ENCODE assay signal across 14 mouse cellular contexts in the genomic region with DNA sequence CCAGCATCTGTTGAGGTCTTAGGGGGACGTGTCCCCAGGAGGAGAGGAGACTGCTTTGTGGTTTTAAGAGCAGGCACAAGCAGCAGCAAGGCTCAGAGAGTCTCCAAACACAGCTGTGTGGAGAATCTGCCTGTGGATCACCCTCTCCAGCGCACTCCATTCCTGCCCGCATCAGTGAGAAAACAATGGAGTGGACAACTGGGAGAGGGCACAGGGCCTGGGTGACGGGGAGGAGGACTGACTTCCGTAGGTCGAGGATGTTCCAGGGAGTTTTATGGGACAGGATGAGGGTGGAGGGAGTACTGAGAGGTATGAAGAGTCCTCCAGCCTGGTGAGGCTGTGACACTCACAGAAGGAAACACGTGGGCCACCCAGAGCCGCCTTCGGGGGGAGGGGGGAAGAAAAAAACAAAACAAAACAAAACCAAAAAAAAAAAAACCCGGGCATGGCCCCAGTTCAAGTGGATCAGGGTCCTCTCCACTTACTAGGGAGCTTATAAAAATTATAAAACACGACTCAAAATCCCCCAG. TPM values are rescaled to one million over a fixed set of nuclear protein-coding genes. Genes with fewer than 3 reads are reported as not detected.
DNase-seq lines count a peak whose midpoint lies in the region; ATAC-seq and TF ChIP-seq lines count a peak whose summit lies in the region.
"Had no signal": no experiment of that assay in that cellular context is flagged by ENCODE, and none has a peak within 500 bp of the region (broad histone marks: within the 10 kb centered on the region; RNA-seq: fewer than 3 reads in every experiment).

No protein-coding gene starts in this region.

- no peak for TF ChIP-seq CTCF in heart, adult 2 months (IDR thresholded peaks at IDR 0.05)
- no peak for TF ChIP-seq CTCF in gastrocnemius, adult 2 months (IDR thresholded peaks at IDR 0.05)

- intact Hi-C loops in heart, adult 2 months (cut with DNase I) = no loop called here
- intact Hi-C loops in gastrocnemius, adult 2 months (cut with DNase I) = no loop called here

- DNase-seq in heart, adult 2 months = no peak
- DNase-seq in A20 (ENCODE audit: low read depth, low spot score) = peak; percentile 12
- peak; percentile 38 for DNase-seq in splenic B cell, adult 2 months (ENCODE audit: low read depth, low spot score)
- DNase-seq in gastrocnemius, adult 2 months = no peak
- DNase-seq in kidney, adult 18-20 months = no peak
- DNase-seq: cerebellum, adult 18-20 months; kidney, postnatal 14 days; right cerebral cortex, postnatal 4 days had no signal

- TF ChIP-seq POLR2A in heart, adult 2 months (IDR thresholded peaks at IDR 0.05; ENCODE audit: insufficient read depth, low read depth, low read length) = no peak

- peaks cover 48% of the 10 kb centered on the region for H3K4me1 ChIP-seq in heart, embryonic 13.5 days
- H3K4me1 ChIP-seq in heart, adult 2 months (ENCODE audit: control insufficient read depth, insufficient read depth, low read length) = no peaks in the 10 kb centered on the region; the same call in 1 of the 2 replicates

- no peaks in the 10 kb centered on the region for H3K27me3 ChIP-seq in heart, embryonic 13.5 days (replicated peaks)
- H3K27me3 ChIP-seq in heart, adult 2 months (ENCODE audit: control insufficient read depth, insufficient read depth, low read length) = no peaks in the 10 kb centered on the region
- no peaks in the 10 kb centered on the region; the same call in 1 of the 2 replicates for H3K27me3 ChIP-seq in splenic B cell, adult 2 months (ENCODE audit: control insufficient read depth, insufficient read depth, low read length, poor library complexity, severe bottlenecking)
- H3K27me3 ChIP-seq: midbrain, embryonic 15.5 days had no signal

- H3K36me3 ChIP-seq in heart, embryonic 13.5 days = no peaks in the 10 kb centered on the region
- H3K36me3 ChIP-seq in heart, adult 2 months (ENCODE audit: control insufficient read depth, insufficient read depth, low read length) = no peaks in the 10 kb centered on the region
- no peaks in the 10 kb centered on the region for H3K36me3 ChIP-seq in splenic B cell, adult 2 months (ENCODE audit: control insufficient read depth, insufficient read depth, low read length, poor library complexity, severe bottlenecking)
- H3K36me3 ChIP-seq: midbrain, embryonic 15.5 days had no signal

- WGBS in heart, embryonic 13.5 days = 59% methylated on average over 11 of the region's 11 CpGs
- 50% methylated on average over 11 of the region's 11 CpGs for WGBS in heart, adult 2 months

- no peak overlapping the region for H3K9ac ChIP-seq in heart, embryonic 13.5 days
- H3K9ac ChIP-seq in heart, adult 2 months (ENCODE audit: low read depth, low read length) = no peak overlapping the region
- H3K9ac ChIP-seq: midbrain, embryonic 15.5 days had no signal

- H3K4me2 ChIP-seq in heart, embryonic 13.5 days = no peak overlapping the region
- H3K4me2 ChIP-seq: heart, embryonic 11.5 days; midbrain, embryonic 15.5 days had no signal

- H3K4me3 ChIP-seq in heart, embryonic 13.5 days = no peak overlapping the region
- no peak overlapping the region for H3K4me3 ChIP-seq in heart, adult 2 months
- no peak overlapping the region for H3K4me3 ChIP-seq in gastrocnemius, adult 2 months
- H3K4me3 ChIP-seq: midbrain, embryonic 15.5 days had no signal

- H3K27ac ChIP-seq in heart, embryonic 13.5 days (replicated peaks) = 0 out of 2 replicates have a peak overlapping the region, but pooled peaks have one; percentile 15
- H3K27ac ChIP-seq in heart, adult 2 months = no peak overlapping the region
- H3K27ac ChIP-seq in gastrocnemius, adult 2 months = no peak overlapping the region
- H3K27ac ChIP-seq: hindbrain, postnatal 0 days; midbrain, embryonic 15.5 days had no signal

- 0 out of 2 replicates have a peak, but pooled peaks cover 3% of the 10 kb centered on the region for H3K9me3 ChIP-seq in heart, embryonic 13.5 days
- H3K9me3 ChIP-seq: midbrain, embryonic 15.5 days had no signal

- H3K79me2 ChIP-seq in heart, adult 2 months (replicated peaks; ENCODE audit: control insufficient read depth, insufficient read depth, low read length) = no peaks in the 10 kb centered on the region

- TF ChIP-seq EP300 in heart, adult 2 months (IDR thresholded peaks at IDR 0.05; ENCODE audit: insufficient read depth, low read depth, low read length) = no peak

- no peak for ATAC-seq in heart, embryonic 13.5 days (ENCODE audit: extremely low read depth, insufficient number of reproducible peaks, low FRiP score, low TSS enrichment)
- peak; percentile 49 for ATAC-seq in activated CD4-positive, CD25-positive, alpha-beta regulatory T cell, adult 4 months
- ATAC-seq in frontal cortex, adult (ENCODE audit: low TSS enrichment) = no peak
- ATAC-seq: hindbrain, postnatal 0 days; midbrain, embryonic 15.5 days had no signal

RNA-seq across cellular contexts. Expression of a gene that starts 29.7 kb away (rescaled TPM):
- polyA plus RNA-seq in heart, embryonic 13.5 days (2015; fragmentation: Nextera tagmentation; extraction: Ambion mirVana) = 13.5 and 14.5 TPM in 2 replicates
- total RNA-seq in heart, adult 2 months (2021) = 10 to 100 TPM in 1 of 2 experiments, 1 to 10 TPM in 1; 9.2 to 10.3 TPM
- 6.3 and 8.3 TPM in 2 replicates for polyA plus RNA-seq in heart, adult 2 months (2012; rRNA removed)
- polyA plus RNA-seq in activated CD4-positive, CD25-positive, alpha-beta regulatory T cell, adult 4 months (2017; shearing (Covaris generic)) = 1 to 10 TPM; 5.3 to 6.0 TPM
- 10 to 100 TPM in 1 of 2 experiments, 1 to 10 TPM in 1; 4.9 to 10.7 TPM for total RNA-seq in gastrocnemius, adult 2 months (2021)

Comparison
In these comparisons a context has a peak if more than half of its experiments do, and no peak if none do; other contexts are left out.
1. DNase-seq: peak in A20 (single experiment) and splenic B cell, adult 2 months (single experiment); none in heart, adult 2 months (0 of 2), gastrocnemius, adult 2 months (single experiment) and kidney, adult 18-20 months (single experiment).